In genomic region chr11:45817996-45818395, GRCm38 (mm10) we compare ENCODE assay signal across 16 mouse cellular contexts. TPM values are rescaled to one million over a fixed set of nuclear protein-coding genes. Genes with fewer than 3 reads are reported as not detected.
A peak's percentile ranks its signal among the peaks of the same experiment; 100 is the strongest.
DNase-seq lines count a peak whose midpoint lies in the region; ATAC-seq and TF ChIP-seq lines count a peak whose summit lies in the region.
"Had no signal": no experiment of that assay in that cellular context is flagged by ENCODE, and none has a peak within 500 bp of the region (broad histone marks: within the 10 kb centered on the region; RNA-seq: fewer than 3 reads in every experiment).

No protein-coding gene starts in this region.

- H3K4me3 ChIP-seq in hindbrain, embryonic 13.5 days = no peak overlapping the region
- no peak overlapping the region for H3K4me3 ChIP-seq in hindbrain, embryonic 10.5 days
- H3K4me3 ChIP-seq in stomach, embryonic 14.5 days (ENCODE audit: low read depth, low read length) = no peak overlapping the region
- H3K4me3 ChIP-seq in stomach, postnatal 0 days (ENCODE audit: low read depth, low read length) = no peak overlapping the region
- H3K4me3 ChIP-seq in lung, postnatal 0 days (ENCODE audit: low read depth, low read length) = no peak overlapping the region
- H3K4me3 ChIP-seq: heart, embryonic 15.5 days; kidney, embryonic 15.5 days; midbrain, embryonic 10.5 days had no signal

- no peak overlapping the region for H3K4me2 ChIP-seq in hindbrain, embryonic 13.5 days
- no peak overlapping the region for H3K4me2 ChIP-seq in stomach, embryonic 14.5 days (replicated peaks; ENCODE audit: low read depth, low read length)
- no peak overlapping the region for H3K4me2 ChIP-seq in stomach, postnatal 0 days (replicated peaks; ENCODE audit: low read depth)
- no peak overlapping the region for H3K4me2 ChIP-seq in lung, postnatal 0 days (replicated peaks; ENCODE audit: low read depth, low read length)
- H3K4me2 ChIP-seq: heart, embryonic 15.5 days; kidney, embryonic 15.5 days had no signal

- H3K9ac ChIP-seq in hindbrain, embryonic 13.5 days = no peak overlapping the region
- H3K9ac ChIP-seq in stomach, embryonic 14.5 days (replicated peaks; ENCODE audit: low read depth, low read length) = no peak overlapping the region
- H3K9ac ChIP-seq in stomach, postnatal 0 days (ENCODE audit: low read length) = no peak overlapping the region
- H3K9ac ChIP-seq in lung, postnatal 0 days (replicated peaks; ENCODE audit: low read depth) = no peak overlapping the region
- H3K9ac ChIP-seq: heart, embryonic 15.5 days; kidney, embryonic 15.5 days; liver, postnatal 0 days had no signal

- DNase-seq in cerebellum, postnatal 10 days = peak; percentile 62 to 63
- no peak for DNase-seq in cerebellum, adult 18-20 months
- DNase-seq in hindbrain, embryonic 10.5 days (ENCODE audit: low spot score) = no peak
- no peak for DNase-seq in stomach, postnatal 0 days (ENCODE audit: low spot score)
- no peak for DNase-seq in lung, postnatal 0 days (ENCODE audit: low spot score)
- DNase-seq in thymus, postnatal 25 days = no peak
- DNase-seq: adrenal gland, postnatal 14 days; cerebellum, adult 9-10 months; heart, adult 18-20 months; liver, postnatal 0 days; lung, postnatal 36 days had no signal

- ATAC-seq in hindbrain, embryonic 13.5 days (ENCODE audit: low FRiP score) = 0 out of 2 replicates have a peak, but pooled peaks have one; percentile 65
- ATAC-seq in stomach, embryonic 14.5 days (ENCODE audit: insufficient number of reproducible peaks, insufficient read depth, low FRiP score, low read depth) = peak; percentile 49; the same call in 1 of the 2 replicates
- no peak; the same call in 1 of the 2 replicates for ATAC-seq in stomach, postnatal 0 days (ENCODE audit: low FRiP score, low TSS enrichment)
- ATAC-seq in lung, postnatal 0 days = no peak
- ATAC-seq: liver, postnatal 0 days had no signal

- no peak for TF ChIP-seq EP300 in stomach, postnatal 0 days (optimal IDR thresholded peaks at IDR 0.05)
- TF ChIP-seq EP300 in lung, postnatal 0 days (IDR thresholded peaks at IDR 0.05) = no peak

- TF ChIP-seq CTCF in stomach, postnatal 0 days (IDR thresholded peaks at IDR 0.05; ENCODE audit: low read depth) = no peak
- no peak for TF ChIP-seq CTCF in lung, postnatal 0 days (IDR thresholded peaks at IDR 0.05)

- H3K27me3 ChIP-seq in hindbrain, embryonic 13.5 days = no peaks in the 10 kb centered on the region
- no peaks in the 10 kb centered on the region for H3K27me3 ChIP-seq in hindbrain, embryonic 10.5 days (ENCODE audit: insufficient read depth, poor library complexity, severe bottlenecking)
- H3K27me3 ChIP-seq in stomach, embryonic 14.5 days (ENCODE audit: control insufficient read depth, insufficient read depth, low read length) = no peaks in the 10 kb centered on the region
- H3K27me3 ChIP-seq in stomach, postnatal 0 days (ENCODE audit: control insufficient read depth, insufficient read depth, low read length) = no peaks in the 10 kb centered on the region
- H3K27me3 ChIP-seq in lung, postnatal 0 days (replicated peaks; ENCODE audit: insufficient read depth, low read length) = no peaks in the 10 kb centered on the region
- H3K27me3 ChIP-seq: heart, embryonic 15.5 days; kidney, embryonic 15.5 days had no signal

- H3K27ac ChIP-seq in hindbrain, embryonic 13.5 days = no peak overlapping the region
- H3K27ac ChIP-seq in hindbrain, embryonic 10.5 days = no peak overlapping the region
- no peak overlapping the region for H3K27ac ChIP-seq in stomach, embryonic 14.5 days (ENCODE audit: low read length)
- no peak overlapping the region for H3K27ac ChIP-seq in stomach, postnatal 0 days (replicated peaks)
- no peak overlapping the region for H3K27ac ChIP-seq in lung, postnatal 0 days (ENCODE audit: low read length)
- H3K27ac ChIP-seq: heart, embryonic 15.5 days; kidney, embryonic 15.5 days; midbrain, embryonic 10.5 days had no signal

- no peaks in the 10 kb centered on the region for H3K9me3 ChIP-seq in hindbrain, embryonic 13.5 days
- H3K9me3 ChIP-seq in hindbrain, embryonic 10.5 days = no peaks in the 10 kb centered on the region
- no peaks in the 10 kb centered on the region for H3K9me3 ChIP-seq in stomach, embryonic 14.5 days (ENCODE audit: control insufficient read depth, low read depth, low read length)
- H3K9me3 ChIP-seq in stomach, postnatal 0 days (ENCODE audit: control insufficient read depth, low read length) = no peaks in the 10 kb centered on the region
- no peaks in the 10 kb centered on the region for H3K9me3 ChIP-seq in lung, postnatal 0 days (ENCODE audit: low read length)
- H3K9me3 ChIP-seq: heart, embryonic 15.5 days; kidney, embryonic 15.5 days; midbrain, embryonic 10.5 days had no signal

- H3K4me1 ChIP-seq in hindbrain, embryonic 13.5 days (replicated peaks) = no peaks in the 10 kb centered on the region
- H3K4me1 ChIP-seq in hindbrain, embryonic 10.5 days (replicated peaks) = 0 out of 2 replicates have a peak, but pooled peaks cover 5% of the 10 kb centered on the region
- no peaks in the 10 kb centered on the region for H3K4me1 ChIP-seq in stomach, embryonic 14.5 days (ENCODE audit: control insufficient read depth, insufficient read depth, low read length)
- H3K4me1 ChIP-seq in stomach, postnatal 0 days (replicated peaks; ENCODE audit: control insufficient read depth, insufficient read depth) = no peaks in the 10 kb centered on the region
- H3K4me1 ChIP-seq in lung, postnatal 0 days (ENCODE audit: insufficient read depth, low read depth, low read length) = no peaks in the 10 kb centered on the region
- H3K4me1 ChIP-seq: heart, embryonic 15.5 days; kidney, embryonic 15.5 days had no signal

- no peaks in the 10 kb centered on the region for H3K36me3 ChIP-seq in hindbrain, embryonic 13.5 days
- H3K36me3 ChIP-seq in hindbrain, embryonic 10.5 days = no peaks in the 10 kb centered on the region
- no peaks in the 10 kb centered on the region for H3K36me3 ChIP-seq in stomach, embryonic 14.5 days (ENCODE audit: control insufficient read depth, insufficient read depth, low read length)
- H3K36me3 ChIP-seq in stomach, postnatal 0 days (ENCODE audit: control insufficient read depth, insufficient read depth, low read length) = no peaks in the 10 kb centered on the region
- no peaks in the 10 kb centered on the region for H3K36me3 ChIP-seq in lung, postnatal 0 days (ENCODE audit: insufficient read depth, low read length)
- H3K36me3 ChIP-seq: heart, embryonic 15.5 days; kidney, embryonic 15.5 days; midbrain, embryonic 10.5 days had no signal

- WGBS in hindbrain, embryonic 13.5 days = 49% methylated on average over 3 of the region's 3 CpGs
- WGBS in hindbrain, embryonic 10.5 days = 54% methylated on average over 3 of the region's 3 CpGs
- 11% methylated on average over 3 of the region's 3 CpGs for WGBS in stomach, embryonic 14.5 days
- WGBS in stomach, postnatal 0 days = 21% methylated on average over 3 of the region's 3 CpGs
- 39% methylated on average over 3 of the region's 3 CpGs for WGBS in lung, postnatal 0 days

RNA-seq across cellular contexts. Expression of gene Clint1, which starts 33.9 kb away (rescaled TPM):
- 48.1 and 48.9 TPM in 2 replicates for polyA plus RNA-seq in hindbrain, embryonic 13.5 days (2015; fragmentation: Nextera tagmentation; extraction: Ambion mirVana)
- 59.1 and 62.2 TPM in 2 replicates for polyA plus RNA-seq in hindbrain, embryonic 10.5 days (2016; fragmentation: Nextera tagmentation; extraction: Ambion mirVana)
- 65.2 and 68.0 TPM in 2 replicates for polyA plus RNA-seq in stomach, embryonic 14.5 days (2014; fragmentation: Nextera tagmentation; extraction: Ambion mirVana)
- polyA plus RNA-seq in stomach, postnatal 0 days (2015; fragmentation: Nextera tagmentation; extraction: Ambion mirVana) = 56.5 and 56.8 TPM in 2 replicates
- polyA plus RNA-seq in lung, postnatal 0 days (2015; fragmentation: Nextera tagmentation; extraction: Ambion mirVana) = 41.6 and 47.0 TPM in 2 replicates

Comparison
In these comparisons a context has a peak if more than half of its experiments do, and no peak if none do; other contexts are left out.
1. DNase-seq: peak in cerebellum, postnatal 10 days (2 of 2); none in cerebellum, adult 18-20 months (0 of 2), hindbrain, embryonic 10.5 days (single experiment), stomach, postnatal 0 days (single experiment), lung, postnatal 0 days (single experiment) and thymus, postnatal 25 days (single experiment).
2. ATAC-seq: peak in hindbrain, embryonic 13.5 days (single experiment) and stomach, embryonic 14.5 days (single experiment); none in stomach, postnatal 0 days (single experiment) and lung, postnatal 0 days (single experiment).